Mouse (Mus musculus) brain, adult 2 months (tissue): ENCODE measurements around the gene Rpl3.

Experiments
- DNase-seq: peaks from one replicate; pipeline ENCODE4 v3.0.0; 2011; ENCODE audit warnings: low read depth, low spot score

The Rpl3 gene

DNA sequence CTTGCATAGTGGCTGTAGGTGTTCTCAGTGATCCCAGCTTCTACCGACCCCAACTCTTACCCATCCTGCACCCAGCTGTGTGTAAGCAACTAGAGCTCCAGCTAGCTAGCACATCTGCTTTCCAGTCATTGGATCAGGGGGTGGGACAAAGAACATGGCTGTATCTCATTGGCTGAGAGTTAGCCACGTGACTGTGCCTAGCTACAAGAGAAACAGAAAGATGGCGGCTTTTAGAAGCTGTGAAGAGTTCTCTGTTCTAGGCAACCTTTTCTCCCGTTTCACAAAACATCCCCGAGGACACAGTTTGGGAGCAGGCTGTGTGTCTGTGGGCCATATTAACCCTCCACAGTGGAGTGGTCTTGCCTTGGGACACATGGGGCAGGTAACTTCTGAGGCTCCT, 23.6 kb upstream of the Rpl3 start:
- no peak for DNase-seq

DNA sequence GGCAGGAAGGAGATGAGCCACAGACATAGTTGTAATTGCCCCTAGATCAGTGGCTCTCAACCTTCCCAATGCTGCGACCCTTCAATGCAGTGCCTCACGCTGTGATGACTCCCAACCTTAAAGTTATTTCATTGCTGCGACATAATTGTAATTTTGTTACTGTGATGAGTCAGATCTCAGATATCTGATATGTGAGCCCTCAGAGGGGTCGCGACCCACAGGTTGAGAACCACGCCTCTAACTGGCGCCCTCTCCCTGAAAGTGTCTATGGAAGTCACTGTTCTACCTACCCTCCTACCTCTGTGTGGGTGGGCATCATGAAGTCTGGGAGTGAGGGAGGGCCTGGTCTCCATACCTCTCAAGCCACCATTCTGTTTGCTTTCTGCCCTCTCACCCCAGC, 22.7 kb upstream of the Rpl3 start:
- DNase-seq, result no peak

DNA sequence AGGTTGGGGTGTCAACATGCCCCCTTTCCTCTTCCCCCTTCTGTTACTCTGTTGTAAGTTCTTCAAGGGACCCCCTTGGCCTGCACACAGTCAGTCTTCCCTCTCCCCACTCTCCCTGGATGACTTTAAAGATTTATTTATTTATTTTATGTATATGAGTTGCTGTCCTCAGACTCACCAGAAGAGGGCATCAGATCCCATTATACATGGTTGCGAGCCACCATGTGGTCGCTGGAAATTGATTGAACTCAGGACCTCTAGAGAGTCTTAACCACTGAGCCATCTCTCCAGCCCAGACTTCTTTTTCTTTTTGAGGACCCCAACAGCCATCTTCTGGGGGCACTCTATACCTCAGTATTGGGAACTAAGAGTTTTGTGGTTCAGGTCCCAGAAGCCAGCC, 20.8 kb upstream of the Rpl3 start:
- no peak for DNase-seq

DNA sequence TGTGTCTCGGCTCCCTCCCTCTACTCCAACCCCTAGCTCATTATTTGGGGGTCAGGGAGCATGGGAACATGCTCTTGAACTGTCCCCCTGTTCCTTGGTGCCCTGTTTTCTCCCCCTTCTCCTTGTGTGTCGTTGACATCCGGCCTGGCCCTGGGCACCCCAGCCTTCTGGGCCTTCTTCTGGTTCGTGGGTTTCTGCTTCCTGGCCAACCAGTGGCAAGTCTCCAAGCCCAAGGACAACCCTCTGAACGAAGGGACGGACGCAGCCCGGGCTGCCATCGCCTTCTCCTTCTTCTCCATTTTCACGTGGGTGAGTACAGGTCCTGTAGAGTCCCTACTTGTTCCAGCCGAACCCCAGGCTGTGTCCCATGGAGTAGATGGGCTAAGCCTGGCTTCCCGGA, 19.8 kb upstream of the Rpl3 start:
- DNase-seq, result no peak

DNA sequence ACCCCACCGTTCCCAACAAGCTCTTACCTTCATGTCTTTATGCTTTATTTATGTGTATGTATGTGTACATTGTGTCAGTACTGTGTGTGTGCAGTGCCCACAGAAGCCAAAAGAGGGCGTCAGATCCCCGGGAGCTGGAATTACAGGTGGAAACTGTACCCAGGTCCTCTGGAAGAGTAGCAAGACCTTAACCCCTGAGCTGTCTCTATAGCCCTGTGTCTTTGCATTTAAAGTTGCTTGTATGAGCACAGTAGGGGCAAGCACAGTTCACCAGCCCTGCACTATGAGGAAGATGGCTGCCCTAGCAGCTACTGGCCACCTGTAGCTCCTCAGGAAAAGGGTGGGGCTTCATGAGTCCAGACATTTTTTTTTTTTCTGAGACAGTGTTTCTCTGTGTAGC, 15.9 kb upstream of the Rpl3 start:
- DNase-seq, result no peak

DNA sequence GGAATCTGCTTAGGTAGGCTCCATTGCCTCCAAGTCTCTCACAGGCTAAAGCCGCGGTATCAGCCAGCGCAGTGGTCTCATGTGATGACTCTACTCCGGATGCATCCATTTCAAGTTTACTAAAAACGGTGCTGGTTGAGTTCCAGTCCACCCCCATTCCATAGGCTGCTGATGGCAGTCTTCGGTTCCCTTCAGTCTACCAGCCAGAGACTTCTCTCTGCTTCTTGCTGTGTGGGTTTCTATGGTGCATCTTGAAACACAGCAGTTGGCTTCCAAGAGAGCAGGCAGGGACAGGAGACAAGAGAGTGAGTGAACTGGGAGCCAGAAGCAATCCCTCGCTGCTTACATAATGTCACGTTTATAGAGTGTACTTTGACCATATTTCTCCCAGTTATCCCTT, 15.5 kb upstream of the Rpl3 start:
- peak; percentile 86 for DNase-seq

DNA sequence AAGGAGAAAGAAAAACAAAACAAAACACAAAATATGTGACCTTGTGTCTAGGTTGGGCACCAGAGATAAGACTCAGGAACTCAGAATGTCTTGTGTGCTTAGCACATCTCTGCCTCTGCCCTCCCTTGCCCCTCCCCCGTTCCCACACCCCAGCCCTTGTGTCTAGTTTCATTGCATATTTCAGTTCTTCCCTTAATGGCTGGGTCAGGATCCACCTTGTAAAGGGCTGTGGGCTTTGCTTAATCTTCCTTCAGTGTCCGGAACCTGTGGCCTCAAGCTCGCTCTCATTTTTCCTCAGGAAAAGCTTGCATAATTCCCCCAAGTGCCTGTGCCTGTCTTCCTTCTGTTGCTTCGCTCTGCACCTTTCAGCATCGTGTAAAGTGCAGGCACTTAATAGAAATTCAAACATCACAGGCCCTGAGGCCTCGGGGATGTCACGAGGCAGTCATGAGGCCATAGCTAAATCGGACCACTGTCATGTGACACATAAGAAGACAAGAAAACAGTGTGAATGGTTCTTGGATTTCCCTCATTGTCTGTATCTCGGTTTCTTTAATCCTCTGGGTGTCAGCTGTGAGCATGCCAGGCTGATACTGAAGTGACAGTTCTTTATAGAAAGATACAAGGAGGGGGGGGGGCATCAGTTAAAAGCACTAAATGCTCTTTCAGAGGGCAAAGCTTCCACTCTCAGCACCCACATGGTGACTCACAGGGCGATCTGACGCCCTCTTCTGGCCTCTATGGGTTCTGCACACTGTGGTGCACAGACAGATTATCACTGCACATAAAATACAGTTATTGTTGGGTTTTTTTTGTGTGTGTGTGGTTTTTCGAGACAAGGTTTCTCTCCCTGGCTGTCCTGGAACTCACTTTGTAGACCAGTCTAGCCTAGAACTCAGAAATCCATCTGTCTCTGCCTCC, 14.1 kb upstream of the Rpl3 start:
- DNase-seq, result peak; percentile 34

DNA sequence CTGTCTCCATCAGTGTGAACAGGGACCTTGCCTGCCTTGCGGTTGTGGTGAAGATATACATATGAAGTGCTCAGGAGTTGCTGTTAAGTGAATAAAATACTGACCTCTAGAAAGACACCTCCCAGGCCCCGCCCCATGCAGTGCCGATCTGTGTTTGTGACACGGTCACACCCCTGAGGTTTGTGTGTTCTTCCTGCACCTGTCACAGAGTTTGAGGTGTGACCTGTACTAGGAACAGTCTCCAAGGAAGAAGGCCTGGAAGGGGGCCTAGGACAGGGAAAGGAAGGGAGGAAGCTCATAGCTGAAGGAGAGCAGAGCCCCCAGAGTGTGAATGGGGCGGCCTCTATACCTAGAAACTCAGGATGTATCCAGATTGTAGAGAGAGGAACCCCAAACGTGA, 10.8 kb upstream of the Rpl3 start:
- peak; percentile 39 for DNase-seq

DNA sequence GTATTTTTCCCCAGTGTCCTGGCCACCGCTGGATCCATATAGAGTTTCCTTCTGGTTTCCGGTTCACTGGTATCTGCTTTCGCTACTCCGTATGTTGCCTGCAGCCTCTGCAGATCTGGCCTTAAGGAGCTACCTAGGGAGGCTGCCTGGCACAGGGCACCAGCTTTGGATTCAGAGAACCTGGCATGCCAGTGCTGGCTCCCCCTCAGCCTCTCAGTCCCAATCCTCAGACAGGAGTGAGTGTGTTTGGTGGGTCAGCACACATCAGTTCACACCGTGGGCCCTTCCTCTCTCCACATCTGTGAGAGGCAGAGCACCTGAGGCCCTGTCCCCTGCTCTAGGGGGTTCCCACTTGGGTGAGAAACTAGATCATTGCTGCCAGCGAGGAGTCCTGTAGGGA, 9.8 kb upstream of the Rpl3 start:
- DNase-seq, result peak; percentile 75

DNA sequence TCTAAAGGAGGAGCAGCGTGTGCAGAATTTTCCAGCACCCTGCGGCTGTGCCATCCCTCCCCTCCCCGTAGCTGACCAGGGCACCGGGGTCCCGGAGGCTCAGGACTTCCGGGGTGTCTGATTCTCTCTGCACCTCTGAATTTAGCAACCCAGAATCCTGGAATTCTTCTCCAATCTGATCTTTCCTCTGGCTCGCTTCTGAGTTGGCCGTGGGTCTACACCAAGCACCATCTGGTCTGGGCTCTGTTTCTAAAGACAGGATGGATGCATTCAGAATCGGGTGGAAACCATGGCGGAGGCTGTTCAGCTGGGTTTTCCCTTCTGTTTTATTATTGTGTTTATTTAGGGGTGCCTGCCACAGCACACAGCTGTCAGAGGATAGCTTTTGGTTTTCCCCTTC, 9.2 kb upstream of the Rpl3 start:
- DNase-seq, result peak; percentile 94

DNA sequence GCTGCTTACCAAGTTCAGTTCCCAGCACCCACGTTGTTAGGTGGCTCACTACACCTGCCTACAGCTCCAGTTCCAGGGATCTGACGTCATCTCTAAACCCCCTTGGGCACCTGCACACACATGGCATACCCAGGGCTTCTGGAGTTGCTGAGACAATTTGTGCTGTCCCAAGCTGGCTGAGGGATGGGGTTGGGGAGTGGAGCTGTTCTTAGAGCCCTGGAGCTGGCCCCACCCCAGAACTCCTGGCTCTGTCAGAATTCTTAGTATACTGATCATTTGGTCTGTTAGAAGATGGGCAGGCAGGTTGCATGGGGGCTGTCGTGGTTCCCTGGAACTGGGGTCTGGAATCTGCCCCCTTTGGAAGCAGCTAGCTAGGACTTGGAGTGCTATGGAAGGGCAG, 8.5 kb upstream of the Rpl3 start:
- DNase-seq, result no peak

DNA sequence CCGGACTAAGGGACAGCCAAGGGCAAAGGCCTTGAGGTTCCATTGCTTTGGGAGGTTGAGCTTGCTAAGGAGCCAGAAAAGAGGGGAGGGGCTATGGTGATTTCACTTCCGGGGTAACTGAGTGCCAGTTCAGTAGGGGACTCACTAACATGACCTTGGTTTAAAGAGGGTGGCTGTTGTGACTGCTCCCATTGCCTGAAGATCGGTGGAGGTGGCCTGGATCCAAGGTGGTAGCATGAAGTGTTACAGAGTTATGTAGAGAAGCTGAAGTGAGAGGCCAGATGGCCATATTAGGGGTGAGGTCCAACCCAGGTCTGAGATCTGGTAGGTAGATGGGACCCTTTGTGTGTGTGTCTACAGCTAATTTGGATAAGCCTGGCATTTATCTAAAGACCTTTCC, 7.8 kb upstream of the Rpl3 start:
- DNase-seq, result no peak

DNA sequence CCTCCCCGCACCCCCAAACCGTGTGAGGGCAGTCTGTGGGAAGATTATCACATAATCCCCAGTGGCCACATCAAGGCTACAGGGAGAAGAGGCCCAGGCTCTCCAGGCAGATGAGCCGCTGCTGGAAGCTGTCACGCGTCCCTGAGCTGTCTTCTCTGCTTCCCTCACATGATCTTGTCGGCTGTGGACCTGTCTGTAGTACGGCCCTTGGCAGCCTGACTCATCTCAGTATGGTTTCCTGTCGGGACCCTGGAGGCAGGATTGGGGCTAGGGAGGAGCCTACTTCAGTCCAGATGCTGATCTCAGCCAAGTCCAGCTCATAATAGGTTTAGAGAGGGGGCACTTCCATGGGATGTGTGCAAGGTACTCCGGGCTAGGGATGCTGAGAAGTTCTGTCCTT, 7.1 kb upstream of the Rpl3 start:
- DNase-seq, result peak; percentile 80

DNA sequence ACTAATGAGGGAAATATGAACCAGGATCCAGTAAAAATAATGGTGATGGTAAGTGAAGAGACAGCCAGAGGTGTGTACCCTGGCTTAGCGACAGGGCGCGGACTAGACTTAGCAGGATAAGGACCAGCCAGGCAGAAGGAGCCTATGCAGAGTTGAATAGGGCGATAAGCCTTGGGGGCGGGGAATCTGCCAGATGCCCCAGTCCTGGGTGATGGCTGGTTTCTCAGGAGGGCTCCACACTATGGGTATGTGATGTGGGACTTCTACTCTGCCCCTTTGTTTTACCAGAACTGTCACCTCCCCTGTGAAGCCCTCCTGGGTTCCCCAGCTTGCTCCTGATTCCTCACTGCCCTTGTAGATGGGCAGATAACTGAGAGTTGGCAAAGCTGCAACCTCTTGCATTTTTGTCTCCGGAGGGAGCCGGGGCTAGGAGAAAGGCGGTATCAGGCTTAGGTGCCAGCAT, 6.4 kb upstream of the Rpl3 start:
- no peak for DNase-seq

DNA sequence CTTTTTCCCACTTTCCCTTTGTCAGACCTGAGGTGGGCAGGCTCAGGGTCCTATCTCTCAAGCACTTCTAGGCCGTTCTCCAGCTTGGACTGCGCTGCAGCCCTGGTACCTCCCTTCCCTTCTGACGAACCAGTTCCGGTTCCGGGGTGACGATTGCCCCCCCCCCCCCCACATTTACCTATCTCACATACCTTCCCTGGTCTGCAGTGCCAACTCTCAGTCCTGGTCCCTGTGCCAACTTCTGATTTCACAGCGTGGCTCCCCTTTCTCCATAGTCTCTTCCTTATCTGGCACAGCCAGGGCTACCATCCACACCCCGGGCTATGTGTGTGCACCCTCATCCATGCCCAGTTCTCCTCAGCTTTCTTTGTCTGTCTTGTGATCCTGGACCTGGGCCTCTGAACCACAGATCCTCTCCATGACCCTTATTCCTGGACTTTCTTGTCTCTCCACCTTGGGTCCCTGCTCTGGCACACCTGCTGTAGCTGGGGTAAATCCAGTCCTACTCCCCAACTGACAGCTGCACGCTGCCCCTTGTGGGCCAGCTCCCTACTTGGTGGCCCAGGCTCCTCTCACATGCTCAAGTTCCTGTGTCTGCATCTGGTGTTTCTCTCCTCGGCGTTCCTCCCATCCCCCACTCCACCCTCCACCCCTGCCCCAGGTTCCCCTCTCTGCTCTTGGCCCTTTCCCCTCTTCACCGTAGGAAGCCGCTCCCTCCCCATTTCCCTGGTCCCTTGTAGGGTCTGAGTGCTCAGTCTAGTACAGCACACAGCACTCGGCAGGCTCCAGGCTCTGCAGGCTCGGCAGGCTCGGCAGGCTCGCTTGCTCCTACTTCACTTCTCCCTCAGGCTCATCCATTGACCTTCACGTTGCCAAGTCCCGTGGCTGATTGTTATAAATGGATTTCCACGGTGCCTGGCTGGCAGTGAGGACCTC, 5.5 kb upstream of the Rpl3 start:
- DNase-seq, result peak; percentile 73

DNA sequence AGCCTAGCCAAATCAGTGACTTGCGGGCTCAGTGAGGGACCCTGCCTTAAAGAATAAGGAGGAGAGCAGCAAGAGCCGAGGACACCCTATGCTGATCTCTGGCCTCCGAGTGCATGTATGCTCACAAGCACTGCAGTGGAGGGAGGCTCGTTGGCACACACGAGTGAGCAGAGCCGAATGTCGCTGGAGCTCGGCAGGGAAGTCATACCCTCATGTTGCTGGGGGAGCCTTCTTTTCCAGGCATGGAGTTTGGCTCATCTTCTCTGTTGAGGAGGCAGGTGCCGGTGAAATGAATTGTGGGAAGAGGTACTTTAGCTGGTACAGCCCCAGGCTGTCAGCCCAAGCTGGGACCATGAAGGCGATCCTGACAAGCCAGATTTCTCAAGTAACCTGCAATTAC, 4.7 kb upstream of the Rpl3 start:
- DNase-seq, result peak; percentile 71

DNA sequence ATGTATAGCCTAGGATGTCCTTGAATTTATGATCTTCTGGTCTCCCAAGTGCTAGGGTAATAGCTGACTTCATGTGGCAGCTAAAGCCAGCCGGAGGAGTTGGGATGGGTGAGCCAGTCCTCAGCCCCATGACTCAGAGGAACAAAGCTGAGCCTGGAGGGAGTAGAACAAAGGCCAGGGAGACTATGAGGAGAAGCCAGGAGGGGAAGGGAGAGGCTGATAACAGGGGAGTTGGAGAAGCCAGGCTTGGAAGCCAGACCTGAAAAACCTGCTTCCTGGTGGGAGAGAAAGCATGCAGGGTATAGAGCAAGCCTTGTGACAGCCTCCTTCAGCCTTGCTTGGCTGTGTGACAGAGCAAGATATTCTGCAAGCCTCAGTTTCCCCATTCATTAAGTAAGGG, 3.9 kb upstream of the Rpl3 start:
- peak; percentile 41 for DNase-seq

DNA sequence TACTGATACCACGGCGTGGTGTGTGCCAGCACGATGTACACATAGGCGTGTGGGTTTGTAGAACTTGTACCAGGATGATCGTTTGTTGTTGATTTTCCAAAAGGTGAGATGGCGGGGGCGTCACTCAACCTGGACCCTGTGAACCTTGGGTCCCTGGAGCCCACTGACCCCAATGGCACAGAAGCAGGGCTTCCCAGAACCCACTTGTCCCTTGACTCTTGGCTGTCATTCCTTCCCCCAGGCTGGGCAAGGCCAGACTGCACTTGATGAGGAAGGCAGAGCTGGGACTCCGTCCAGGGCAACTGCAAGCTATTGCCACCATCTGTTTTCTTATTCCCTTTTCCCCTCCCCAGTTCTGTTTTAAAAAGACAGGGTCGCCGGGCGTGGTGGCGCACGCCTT, 2.5 kb upstream of the Rpl3 start:
- peak; percentile 94 for DNase-seq

DNA sequence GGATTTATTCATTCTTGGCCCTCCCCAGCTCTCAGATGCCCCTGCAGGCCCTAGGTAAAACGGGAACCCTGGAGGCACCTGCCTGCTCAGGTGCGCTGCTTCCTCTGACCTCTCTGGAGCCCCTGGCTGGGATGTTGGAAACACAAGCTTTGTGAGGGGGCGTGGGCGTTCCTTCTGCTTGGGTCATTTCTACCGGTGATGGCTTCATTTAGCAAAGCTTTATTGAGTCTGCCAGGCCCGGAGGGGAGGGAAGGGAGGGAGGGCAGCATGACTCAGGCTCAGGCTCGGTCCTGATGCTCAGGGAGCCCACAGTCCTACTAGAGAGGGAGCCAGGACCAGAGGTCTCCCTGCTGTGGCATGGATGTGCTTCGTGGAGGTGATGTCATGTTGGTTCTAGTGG, 931 bp upstream of the Rpl3 start:
- DNase-seq, result peak; percentile 96

DNA sequence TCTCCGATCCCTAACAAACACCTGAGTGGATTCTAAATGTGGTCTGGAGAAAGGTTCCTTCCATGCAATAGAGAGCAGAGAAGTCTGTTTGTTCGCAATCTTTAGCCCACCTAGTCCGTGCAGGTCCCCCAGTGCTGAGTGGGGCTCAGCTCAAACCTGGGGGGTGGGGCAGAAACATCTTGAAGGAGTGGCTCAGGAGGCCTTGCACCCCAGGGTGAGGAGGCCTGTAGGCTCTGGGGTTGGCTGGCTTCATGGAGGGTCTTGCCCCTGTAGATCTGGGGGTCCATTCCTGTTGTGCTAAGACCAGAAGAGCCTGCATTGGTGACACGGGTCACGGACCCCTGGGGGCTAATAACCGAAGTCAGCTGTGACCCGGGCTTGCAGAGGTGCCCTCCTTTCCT, 373 bp upstream of the Rpl3 start:
- peak; percentile 51 for DNase-seq

DNA sequence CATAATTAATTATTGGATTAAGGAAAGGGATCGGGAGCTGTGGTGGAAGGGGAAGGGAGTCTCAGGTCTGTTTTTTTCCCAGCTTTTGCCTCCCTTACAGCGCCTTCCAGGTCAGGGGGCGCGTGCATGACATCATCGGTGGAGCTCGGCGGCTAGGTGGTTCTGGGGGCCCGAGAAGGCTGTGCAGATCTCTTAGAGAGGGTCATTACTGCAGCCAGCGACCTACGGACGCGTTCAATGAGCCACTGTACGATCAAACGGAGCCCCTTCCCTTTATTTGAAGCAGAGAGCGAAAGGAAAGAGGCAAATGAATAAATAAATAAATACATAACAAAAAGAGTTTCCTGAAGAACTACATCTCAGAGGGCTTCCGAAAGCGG, 937 bp downstream of the Rpl3 start:
- peak; percentile 57 for DNase-seq

DNA sequence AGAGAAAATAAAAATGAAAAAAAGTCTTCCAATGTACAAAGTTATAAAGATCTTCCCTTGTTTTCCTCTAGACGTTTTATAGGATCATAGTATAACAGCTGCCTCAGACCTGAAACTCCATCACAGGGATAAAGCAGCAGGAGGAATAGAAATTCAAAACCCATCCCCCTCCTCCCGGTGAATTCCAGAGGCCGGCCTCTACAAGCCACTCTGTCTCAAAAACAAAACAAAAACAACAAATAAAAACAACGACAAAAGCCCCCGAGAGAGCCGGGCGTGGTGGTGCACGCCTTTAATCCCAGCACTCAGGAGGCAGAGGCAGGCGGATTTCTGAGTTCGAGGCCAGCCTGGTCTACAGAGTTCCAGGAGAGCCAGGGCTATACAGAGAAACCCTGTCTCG, 1.5 kb downstream of the Rpl3 start:
- DNase-seq, result no peak

DNA sequence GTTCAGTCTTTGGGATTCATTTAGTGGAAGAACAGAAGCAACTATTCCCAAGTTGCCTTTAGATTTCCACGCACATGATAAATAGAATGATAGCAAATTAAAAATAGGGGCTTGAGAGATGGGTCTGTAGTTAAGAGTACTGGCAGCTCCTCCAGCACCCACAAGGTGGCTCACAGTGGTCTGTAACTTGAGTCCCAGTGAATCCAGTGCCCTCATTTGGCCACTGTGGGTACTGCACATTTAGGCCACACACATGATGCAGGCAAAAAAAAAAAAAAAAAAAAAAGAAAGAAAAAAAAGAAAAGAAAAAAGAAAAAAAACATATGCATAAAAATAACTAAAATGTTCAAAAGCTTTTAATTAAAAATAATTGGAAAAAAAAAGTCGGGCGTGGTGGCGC, 3.0 kb downstream of the Rpl3 start:
- DNase-seq, result peak; percentile 98
